Mouse (Mus musculus): Measurements from ENCODE around the gene Gm9945. TPM values are rescaled to one million over a fixed set of nuclear protein-coding genes. Genes with fewer than 3 reads are reported as not detected.
A peak's percentile ranks its signal among the peaks of the same experiment; 100 is the strongest.

The Gm9945 gene
- polyA plus RNA-seq, 1 experiment from 2014 or later, result not detected

DNA sequence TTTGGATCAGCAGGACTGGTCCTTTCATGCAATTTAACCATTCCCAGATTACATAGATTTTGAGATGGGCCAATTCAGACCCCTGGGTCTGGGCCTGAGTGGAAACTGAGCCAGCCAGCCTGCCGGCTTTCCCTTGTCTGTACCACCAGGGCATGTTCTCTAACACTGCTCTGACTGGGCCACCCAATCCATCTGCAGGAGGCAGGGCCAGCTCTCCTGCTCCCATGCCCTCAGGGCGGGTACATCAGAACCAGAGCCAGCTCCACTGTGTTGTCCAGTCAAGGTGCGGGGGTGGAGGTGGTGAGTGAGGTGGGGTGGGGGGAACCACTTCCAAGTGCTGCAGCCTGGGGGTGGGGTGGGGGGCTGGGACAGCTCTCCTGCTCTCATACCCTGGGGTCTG lies 6.4 kb downstream of the Gm9945 start:
- no peak for ATAC-seq
- no peak overlapping the region for H3K4me2 ChIP-seq (replicated peaks; ENCODE audit: low read depth, low read length)
- H3K9ac ChIP-seq (replicated peaks; ENCODE audit: low read depth), result no peak overlapping the region
- no peak for TF ChIP-seq CTCF (IDR thresholded peaks at IDR 0.05)
- TF ChIP-seq EP300 (IDR thresholded peaks at IDR 0.05), result no peak
- WGBS, result 72% methylated on average over 3 of the region's 3 CpGs
- DNase-seq (ENCODE audit: low spot score), result no peak
- no peaks in the 10 kb centered on the region for H3K36me3 ChIP-seq (ENCODE audit: insufficient read depth, low read length)
- no peaks in the 10 kb centered on the region for H3K9me3 ChIP-seq (ENCODE audit: low read length)
- H3K4me1 ChIP-seq (ENCODE audit: insufficient read depth, low read depth, low read length), result 0 out of 2 replicates have a peak, but pooled peaks cover 5% of the 10 kb centered on the region
- H3K4me3 ChIP-seq (ENCODE audit: low read depth, low read length), result no peak overlapping the region
- H3K27ac ChIP-seq (ENCODE audit: low read length), result no peak overlapping the region
- no peaks in the 10 kb centered on the region; the same call in 1 of the 2 replicates for H3K27me3 ChIP-seq (replicated peaks; ENCODE audit: insufficient read depth, low read length)

DNA sequence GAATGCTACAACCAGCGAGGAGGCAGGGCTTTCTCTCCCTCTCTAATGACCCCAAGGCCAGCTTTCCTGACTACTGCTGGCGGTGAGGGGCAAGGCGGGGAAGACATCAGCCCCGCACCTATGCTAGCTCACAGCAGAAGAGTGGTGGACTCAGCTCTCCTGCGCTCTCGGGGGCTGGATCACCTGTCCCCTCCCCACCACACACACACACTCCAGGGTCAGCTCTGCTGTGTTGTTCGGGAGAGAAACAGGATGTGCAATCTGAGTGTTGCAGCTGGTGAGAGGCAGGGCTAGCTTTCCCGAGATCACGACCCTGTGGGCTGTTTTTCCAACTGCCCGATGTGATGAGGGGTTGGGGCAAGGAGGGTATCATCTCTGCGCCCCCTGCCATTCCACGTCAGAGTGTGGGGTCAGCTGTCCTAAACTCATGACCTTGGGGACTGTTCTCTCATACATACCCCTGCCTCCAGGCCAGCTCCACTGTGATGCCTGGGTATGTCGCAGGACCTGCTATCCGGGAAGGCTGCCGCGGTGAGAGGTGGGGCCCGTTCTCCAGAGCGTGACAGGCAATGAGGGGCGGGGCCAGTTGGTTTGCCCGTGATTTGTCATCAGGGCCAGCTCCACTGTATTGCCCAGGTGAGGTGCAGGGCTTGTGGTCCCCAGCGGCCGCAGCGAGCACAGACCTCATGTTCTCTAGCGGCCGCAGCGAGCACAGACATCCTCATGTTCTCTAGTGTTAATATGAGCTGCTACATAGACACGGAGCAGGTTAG lies 7.0 kb downstream of the Gm9945 start:
- Histone ChIP-seq H3K4me1 (ENCODE audit: insufficient read depth, low read depth, low read length) (0 out of 2 replicates have a peak, but pooled peaks cover 5% of the 10 kb centered on the region), H3K4me3 (ENCODE audit: low read depth, low read length) (no peak overlapping the region), H3K36me3 (ENCODE audit: insufficient read depth, low read length) (no peaks in the 10 kb centered on the region), H3K27me3 (replicated peaks; ENCODE audit: insufficient read depth, low read length) (no peaks in the 10 kb centered on the region; the same call in 1 of the 2 replicates), H3K9ac (replicated peaks; ENCODE audit: low read depth) (no peak overlapping the region), H3K9me3 (ENCODE audit: low read length) (no peaks in the 10 kb centered on the region), H3K4me2 (replicated peaks; ENCODE audit: low read depth, low read length) (peak overlapping the region; percentile 28; the same call in 1 of the 2 replicates), H3K27ac (ENCODE audit: low read length) (no peak overlapping the region)
- WGBS, result 10% methylated on average over 27 of the region's 27 CpGs
- TF ChIP-seq EP300 (IDR thresholded peaks at IDR 0.05), result no peak
- no peak for TF ChIP-seq CTCF (IDR thresholded peaks at IDR 0.05)
- peak; percentile 68 for DNase-seq (ENCODE audit: low spot score)
- ATAC-seq, result peak; percentile 79

DNA sequence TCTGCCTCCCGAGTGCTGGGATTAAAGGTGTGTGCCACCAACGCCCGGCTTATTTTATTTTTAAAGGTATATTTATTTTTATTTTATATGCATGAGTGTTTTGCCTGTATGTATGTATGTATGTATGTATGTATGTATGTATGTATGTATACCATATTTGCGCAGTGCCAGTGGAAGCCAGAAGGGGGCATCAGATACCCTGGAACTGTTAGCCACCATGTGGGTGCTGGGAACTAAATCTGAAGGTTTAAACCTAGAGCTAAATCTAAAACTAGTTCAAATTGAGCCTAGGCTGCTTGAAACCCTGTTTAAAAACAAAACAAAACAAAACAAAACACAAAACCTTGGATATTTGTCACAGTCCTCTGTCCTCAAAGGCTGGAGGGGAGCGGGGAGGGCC lies 9.0 kb downstream of the Gm9945 start:
- no peak overlapping the region for H3K9ac ChIP-seq (replicated peaks; ENCODE audit: low read depth)
- H3K9me3 ChIP-seq (ENCODE audit: low read length), result no peaks in the 10 kb centered on the region
- ATAC-seq (no peak), DNase-seq (ENCODE audit: low spot score) (no peak)
- 97% methylated on average over 5 of the region's 5 CpGs for WGBS
- H3K27ac ChIP-seq (ENCODE audit: low read length), result no peak overlapping the region
- H3K27me3 ChIP-seq (replicated peaks; ENCODE audit: insufficient read depth, low read length), result no peaks in the 10 kb centered on the region; the same call in 1 of the 2 replicates
- H3K36me3 ChIP-seq (ENCODE audit: insufficient read depth, low read length), result no peaks in the 10 kb centered on the region
- no peak overlapping the region for H3K4me3 ChIP-seq (ENCODE audit: low read depth, low read length)
- no peak overlapping the region for H3K4me2 ChIP-seq (replicated peaks; ENCODE audit: low read depth, low read length)
- TF ChIP-seq CTCF (IDR thresholded peaks at IDR 0.05) (peak; percentile 19), EP300 (IDR thresholded peaks at IDR 0.05) (no peak)
- 0 out of 2 replicates have a peak, but pooled peaks cover 5% of the 10 kb centered on the region for H3K4me1 ChIP-seq (ENCODE audit: insufficient read depth, low read depth, low read length)

DNA sequence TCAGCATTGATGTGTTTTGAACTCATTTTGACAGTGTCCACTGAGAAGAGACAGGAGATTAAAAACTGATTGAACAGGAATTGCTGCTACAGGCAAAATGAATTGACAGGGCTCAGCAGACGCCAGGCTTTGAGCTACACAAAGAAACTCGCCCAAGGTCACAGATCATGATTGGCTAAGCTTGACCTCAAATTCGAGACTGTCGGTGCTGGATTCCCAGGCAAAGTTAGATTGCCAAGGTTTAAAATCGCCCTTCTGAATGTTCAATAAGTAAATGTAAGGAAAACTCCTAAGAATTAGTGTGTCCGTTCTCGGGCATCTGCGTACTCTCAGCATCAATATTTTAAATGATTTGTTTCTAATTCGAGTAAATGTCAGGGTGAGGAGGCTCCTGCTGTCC lies 9.5 kb downstream of the Gm9945 start:
- Histone ChIP-seq H3K4me2 (replicated peaks; ENCODE audit: low read depth, low read length) (no peak overlapping the region), H3K9me3 (ENCODE audit: low read length) (no peaks in the 10 kb centered on the region)
- 81% methylated on average over 9 of the region's 9 CpGs for WGBS

DNA sequence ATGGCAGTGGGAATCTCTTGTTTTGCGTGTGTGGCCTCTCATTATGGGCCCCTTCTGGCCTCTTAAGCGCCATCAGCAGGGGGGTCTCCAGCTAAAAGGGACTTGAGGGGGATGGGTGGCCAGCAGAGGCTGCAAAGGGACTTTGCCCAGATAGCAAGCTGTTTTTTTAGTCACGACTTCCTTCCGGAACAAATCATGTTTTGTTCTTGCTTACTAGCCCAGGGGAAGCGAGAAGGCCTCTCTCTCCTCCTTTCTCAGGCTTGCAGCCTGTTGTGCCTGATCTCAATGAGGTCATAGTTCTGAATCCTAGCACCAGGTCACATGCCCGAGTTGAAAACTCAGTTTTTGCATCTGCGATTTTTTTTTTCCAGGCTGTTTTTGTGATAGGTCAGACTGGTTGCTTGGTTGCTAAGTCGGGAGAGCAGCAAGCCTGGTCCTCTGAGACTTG lies 12.0 kb downstream of the Gm9945 start:
- TF ChIP-seq CTCF (IDR thresholded peaks at IDR 0.05), result no peak
- TF ChIP-seq EP300 (IDR thresholded peaks at IDR 0.05), result no peak
- Histone ChIP-seq H3K4me2 (replicated peaks; ENCODE audit: low read depth, low read length) (no peak overlapping the region), H3K4me1 (ENCODE audit: insufficient read depth, low read depth, low read length) (0 out of 2 replicates have a peak, but pooled peaks cover 5% of the 10 kb centered on the region), H3K27me3 (replicated peaks; ENCODE audit: insufficient read depth, low read length) (no peaks in the 10 kb centered on the region; the same call in 1 of the 2 replicates), H3K27ac (ENCODE audit: low read length) (no peak overlapping the region), H3K9me3 (ENCODE audit: low read length) (no peaks in the 10 kb centered on the region), H3K36me3 (ENCODE audit: insufficient read depth, low read length) (no peaks in the 10 kb centered on the region), H3K9ac (replicated peaks; ENCODE audit: low read depth) (no peak overlapping the region), H3K4me3 (ENCODE audit: low read depth, low read length) (no peak overlapping the region)
- no peak for DNase-seq (ENCODE audit: low spot score)
- no peak; the same call in 1 of the 2 replicates for ATAC-seq
- WGBS, result 33% methylated on average over 8 of the region's 8 CpGs

More for the DNA sequence above, 9.5 kb downstream of the Gm9945 start:
- Histone ChIP-seq H3K27ac (ENCODE audit: low read length) (no peak overlapping the region), H3K4me1 (ENCODE audit: insufficient read depth, low read depth, low read length) (0 out of 2 replicates have a peak, but pooled peaks cover 5% of the 10 kb centered on the region), H3K9ac (replicated peaks; ENCODE audit: low read depth) (no peak overlapping the region), H3K4me3 (ENCODE audit: low read depth, low read length) (no peak overlapping the region), H3K36me3 (ENCODE audit: insufficient read depth, low read length) (no peaks in the 10 kb centered on the region), H3K27me3 (replicated peaks; ENCODE audit: insufficient read depth, low read length) (no peaks in the 10 kb centered on the region; the same call in 1 of the 2 replicates)
- DNase-seq (ENCODE audit: low spot score) (no peak), ATAC-seq (no peak)
- TF ChIP-seq EP300 (IDR thresholded peaks at IDR 0.05) (no peak), CTCF (IDR thresholded peaks at IDR 0.05) (no peak)

DNA sequence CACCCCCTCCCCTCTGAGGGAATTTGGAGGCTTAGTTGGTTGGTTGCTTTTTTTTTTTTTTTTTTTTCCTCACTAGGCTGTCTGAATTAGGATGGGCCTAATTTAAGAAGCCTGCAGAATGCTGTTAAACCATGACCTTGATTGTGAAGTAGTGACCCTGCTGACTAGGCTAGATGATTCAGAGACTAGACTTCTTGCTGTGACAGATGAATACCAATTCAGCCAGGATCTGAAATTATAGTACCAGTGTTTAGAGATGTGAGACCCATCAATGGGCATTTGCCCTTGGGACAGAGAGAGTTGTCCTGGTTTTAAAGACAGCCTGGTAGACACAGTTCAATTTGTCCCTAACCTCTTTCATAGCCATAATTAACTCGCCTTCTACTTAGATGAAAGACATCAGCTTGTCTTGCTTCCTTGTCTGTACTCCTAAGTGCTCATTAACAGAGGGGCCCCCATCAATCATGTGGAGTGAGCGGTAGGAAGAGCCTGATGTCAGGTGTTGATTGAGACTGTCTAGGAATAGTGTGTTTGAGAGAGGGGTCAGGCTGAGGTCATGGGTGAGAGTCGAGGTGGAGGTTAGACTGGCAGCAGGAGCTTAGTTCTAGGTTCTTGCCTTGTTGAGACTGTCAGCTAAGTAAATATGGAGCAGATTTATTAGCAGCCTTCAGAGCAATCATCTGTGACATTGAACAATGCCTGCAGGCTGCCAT lies 13.4 kb downstream of the Gm9945 start:
- Histone ChIP-seq H3K4me2 (replicated peaks; ENCODE audit: low read depth, low read length) (no peak overlapping the region), H3K4me1 (ENCODE audit: insufficient read depth, low read depth, low read length) (no peaks in the 10 kb centered on the region), H3K27me3 (replicated peaks; ENCODE audit: insufficient read depth, low read length) (no peaks in the 10 kb centered on the region), H3K9ac (replicated peaks; ENCODE audit: low read depth) (no peak overlapping the region), H3K4me3 (ENCODE audit: low read depth, low read length) (no peak overlapping the region), H3K9me3 (ENCODE audit: low read length) (no peaks in the 10 kb centered on the region), H3K36me3 (ENCODE audit: insufficient read depth, low read length) (no peaks in the 10 kb centered on the region), H3K27ac (ENCODE audit: low read length) (no peak overlapping the region)
- TF ChIP-seq CTCF (IDR thresholded peaks at IDR 0.05) (no peak), EP300 (IDR thresholded peaks at IDR 0.05) (no peak)
- ATAC-seq (no peak), DNase-seq (ENCODE audit: low spot score) (no peak)
- WGBS, result 51% methylated on average over 3 of the region's 3 CpGs

Data from lung, postnatal 0 days (tissue).